Mouse (Mus musculus): ENCODE measurements at regions not wholly inside any gene's neighbourhood (a gene's known extent, or its start where the extent isn't known, plus 50 kb on each side); places are given as distances from the start of the nearest gene placed in this dataset.

DNA sequence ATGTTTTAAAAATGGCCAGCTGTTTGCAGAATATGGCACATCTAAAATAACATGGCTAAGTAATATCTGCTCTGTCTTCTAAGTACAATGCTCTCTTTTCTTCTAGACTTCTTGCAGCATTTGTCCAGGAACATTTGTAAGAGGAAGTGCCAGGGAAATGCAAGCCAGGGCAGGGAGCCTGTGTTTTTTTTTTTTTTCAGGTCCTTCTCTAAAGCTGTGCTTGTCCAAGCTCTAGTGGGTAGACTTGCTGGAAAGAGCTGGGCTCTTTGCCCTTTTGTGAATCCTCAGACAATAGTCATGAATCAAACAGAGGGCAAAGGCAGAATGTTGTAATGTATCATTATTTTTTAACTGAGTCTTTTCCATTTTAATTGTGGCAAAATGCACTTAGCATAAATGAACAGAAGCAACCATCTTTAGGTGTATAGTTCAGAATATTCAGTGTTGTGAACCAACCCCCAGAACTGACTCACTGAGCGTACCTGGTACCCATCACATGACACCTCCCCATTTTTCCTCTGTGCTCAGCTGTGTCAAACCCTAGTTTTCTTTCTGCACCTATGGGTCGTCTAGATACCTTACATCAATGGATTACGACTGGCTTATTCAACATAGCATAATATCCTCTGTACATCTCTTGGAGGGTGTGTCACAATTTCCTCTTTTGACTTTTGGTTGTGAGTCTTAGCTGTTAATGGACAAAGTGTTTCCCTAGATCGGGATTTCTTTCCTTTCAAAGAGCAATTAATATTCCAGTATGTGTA is 160.5 kb upstream of the 4933402D24Rik start:
- 86% methylated on average over 4 of the region's 4 CpGs for WGBS
- no peak for ATAC-seq

DNA sequence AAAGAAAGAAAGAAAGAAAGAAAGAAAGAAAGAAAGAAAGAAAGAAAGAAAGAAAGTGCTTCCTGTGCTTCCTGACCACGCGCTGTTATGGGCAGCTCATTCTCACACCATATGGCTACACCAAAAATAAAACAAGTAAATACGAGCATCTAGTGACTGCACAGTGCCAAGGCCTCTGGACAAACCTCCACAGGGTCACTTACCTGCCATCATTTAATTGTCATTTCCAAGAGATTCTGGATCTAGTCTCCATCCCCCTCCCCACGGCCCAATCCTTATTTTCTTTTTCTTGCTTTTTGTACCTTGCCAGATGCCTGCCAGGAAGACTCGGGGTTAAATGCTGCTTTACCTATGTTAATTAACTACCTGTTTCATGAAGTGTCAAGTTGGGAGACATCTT is 159.8 kb upstream of the 4933402D24Rik start:
- 76% methylated on average over 5 of the region's 5 CpGs for WGBS
- ATAC-seq, result no peak
- H3K27ac ChIP-seq (ENCODE audit: low read length), result no peak overlapping the region
- no peaks in the 10 kb centered on the region for H3K36me3 ChIP-seq (ENCODE audit: control insufficient read depth, insufficient read depth)
- H3K9ac ChIP-seq (replicated peaks; ENCODE audit: low read depth, low read length), result no peak overlapping the region
- H3K9me3 ChIP-seq (ENCODE audit: control insufficient read depth, low read length), result no peaks in the 10 kb centered on the region
- H3K4me3 ChIP-seq (replicated peaks; ENCODE audit: low read length), result no peak overlapping the region
- H3K27me3 ChIP-seq (replicated peaks; ENCODE audit: control insufficient read depth, insufficient read depth, low read length), result no peaks in the 10 kb centered on the region
- no peaks in the 10 kb centered on the region for H3K4me1 ChIP-seq (replicated peaks; ENCODE audit: control insufficient read depth, insufficient read depth, low read length)
- no peak overlapping the region for H3K4me2 ChIP-seq (ENCODE audit: low read length)

More for the DNA sequence above, 160.5 kb upstream of the 4933402D24Rik start:
- no peak overlapping the region for H3K9ac ChIP-seq (replicated peaks; ENCODE audit: low read depth, low read length)
- H3K4me2 ChIP-seq (ENCODE audit: low read length), result no peak overlapping the region
- H3K4me3 ChIP-seq (replicated peaks; ENCODE audit: low read length), result no peak overlapping the region
- H3K4me1 ChIP-seq (replicated peaks; ENCODE audit: control insufficient read depth, insufficient read depth, low read length), result no peaks in the 10 kb centered on the region
- H3K27me3 ChIP-seq (replicated peaks; ENCODE audit: control insufficient read depth, insufficient read depth, low read length), result no peaks in the 10 kb centered on the region
- no peak overlapping the region for H3K27ac ChIP-seq (ENCODE audit: low read length)
- no peaks in the 10 kb centered on the region for H3K9me3 ChIP-seq (ENCODE audit: control insufficient read depth, low read length)
- H3K36me3 ChIP-seq (ENCODE audit: control insufficient read depth, insufficient read depth), result no peaks in the 10 kb centered on the region

DNA sequence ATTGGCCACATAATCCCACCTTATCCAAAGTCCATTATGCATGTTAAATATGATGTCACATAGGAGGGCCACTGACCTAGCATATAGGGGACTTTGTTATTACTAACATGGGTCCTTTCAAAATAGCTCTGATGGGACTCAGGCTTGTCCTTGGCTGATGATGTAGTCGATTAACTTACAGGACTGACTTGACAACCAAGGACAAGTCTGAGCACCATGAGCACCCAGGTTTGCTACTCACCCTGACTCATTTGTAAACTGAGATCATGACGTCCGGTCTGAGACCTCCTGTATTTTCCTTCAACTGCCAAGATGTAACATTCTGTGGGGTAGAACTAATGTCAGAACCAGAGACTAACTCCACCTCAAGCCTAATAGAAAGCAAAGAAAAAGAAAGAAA is 159.3 kb upstream of the 4933402D24Rik start:
- no peaks in the 10 kb centered on the region for H3K4me1 ChIP-seq (replicated peaks; ENCODE audit: control insufficient read depth, insufficient read depth, low read length)
- H3K4me3 ChIP-seq (replicated peaks; ENCODE audit: low read length), result no peak overlapping the region
- no peaks in the 10 kb centered on the region for H3K27me3 ChIP-seq (replicated peaks; ENCODE audit: control insufficient read depth, insufficient read depth, low read length)
- H3K9me3 ChIP-seq (ENCODE audit: control insufficient read depth, low read length), result no peaks in the 10 kb centered on the region
- H3K4me2 ChIP-seq (ENCODE audit: low read length), result no peak overlapping the region
- WGBS, result 90% methylated on average over 3 of the region's 3 CpGs
- H3K27ac ChIP-seq (ENCODE audit: low read length), result no peak overlapping the region
- H3K9ac ChIP-seq (replicated peaks; ENCODE audit: low read depth, low read length), result no peak overlapping the region
- no peaks in the 10 kb centered on the region for H3K36me3 ChIP-seq (ENCODE audit: control insufficient read depth, insufficient read depth)
- no peak for ATAC-seq

DNA sequence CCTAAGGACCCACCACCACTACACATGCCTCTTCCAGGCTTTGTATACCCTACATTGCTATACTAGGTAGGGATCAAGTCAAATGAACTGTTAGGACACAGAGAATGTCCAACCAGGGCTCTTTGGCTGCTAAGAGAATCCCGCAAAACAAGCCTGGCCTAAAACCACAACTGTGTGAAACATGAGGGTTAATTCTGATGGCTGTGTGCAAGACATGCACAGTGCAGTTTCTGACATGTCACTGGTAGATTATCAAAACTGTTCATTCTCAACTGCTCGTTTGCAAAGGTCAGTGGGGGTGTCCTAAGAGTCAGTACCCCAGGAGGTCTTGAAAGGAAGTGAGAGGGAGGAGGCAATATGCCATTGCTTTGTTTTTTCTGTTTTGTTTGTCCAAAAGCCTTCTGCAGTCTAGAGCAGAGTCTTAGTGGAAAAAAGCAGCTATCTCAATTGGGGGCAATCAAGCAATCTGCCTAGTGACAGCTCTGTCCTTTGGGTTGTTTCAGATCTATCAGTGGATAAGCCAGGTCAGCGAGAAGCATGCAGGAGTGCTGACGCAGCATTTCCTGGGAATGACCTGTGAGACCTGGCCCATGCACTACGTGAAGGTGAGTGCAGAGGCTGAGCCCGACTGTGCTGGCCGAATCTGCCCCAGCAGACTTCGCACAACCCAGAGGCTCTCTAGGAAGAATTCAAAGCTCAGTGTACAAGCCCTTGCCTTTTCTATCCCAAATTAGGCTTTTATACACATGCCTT is 151.3 kb upstream of the 4933402D24Rik start:
- Histone ChIP-seq H3K36me3 (ENCODE audit: control insufficient read depth, insufficient read depth) (no peaks in the 10 kb centered on the region), H3K9ac (replicated peaks; ENCODE audit: low read depth, low read length) (no peak overlapping the region), H3K27ac (ENCODE audit: low read length) (no peak overlapping the region), H3K4me3 (replicated peaks; ENCODE audit: low read length) (no peak overlapping the region), H3K27me3 (replicated peaks; ENCODE audit: control insufficient read depth, insufficient read depth, low read length) (no peaks in the 10 kb centered on the region), H3K4me2 (ENCODE audit: low read length) (no peak overlapping the region), H3K9me3 (ENCODE audit: control insufficient read depth, low read length) (no peaks in the 10 kb centered on the region), H3K4me1 (replicated peaks; ENCODE audit: control insufficient read depth, insufficient read depth, low read length) (no peaks in the 10 kb centered on the region)
- no peak for ATAC-seq
- WGBS, result 61% methylated on average over 8 of the region's 8 CpGs

DNA sequence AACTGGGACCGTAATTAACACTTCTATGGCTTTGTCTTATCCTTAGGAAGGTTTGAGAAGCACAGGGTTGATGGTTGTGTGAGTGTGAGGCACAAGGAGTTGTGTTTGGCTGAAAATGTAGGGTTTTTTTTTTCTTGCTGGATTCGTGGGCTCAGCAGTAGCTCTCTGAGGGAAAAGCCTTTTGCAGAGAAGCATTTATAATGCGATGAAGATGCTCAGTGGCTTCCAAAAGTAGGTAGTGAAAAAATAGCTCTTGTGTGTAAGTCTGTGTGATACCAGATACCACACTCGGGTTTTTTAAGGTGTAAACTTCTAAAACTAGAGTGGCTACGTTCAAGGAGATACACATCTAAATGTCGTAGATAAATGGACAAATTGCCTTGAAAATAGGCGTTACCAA is 149.1 kb upstream of the 4933402D24Rik start:
- no peaks in the 10 kb centered on the region for H3K9me3 ChIP-seq (ENCODE audit: control insufficient read depth, low read length)
- H3K4me1 ChIP-seq (replicated peaks; ENCODE audit: control insufficient read depth, insufficient read depth, low read length), result no peaks in the 10 kb centered on the region
- H3K36me3 ChIP-seq (ENCODE audit: control insufficient read depth, insufficient read depth), result no peaks in the 10 kb centered on the region
- ATAC-seq, result no peak
- H3K4me3 ChIP-seq (replicated peaks; ENCODE audit: low read length), result no peak overlapping the region
- H3K27ac ChIP-seq (ENCODE audit: low read length), result no peak overlapping the region
- no peak overlapping the region for H3K9ac ChIP-seq (replicated peaks; ENCODE audit: low read depth, low read length)
- no peaks in the 10 kb centered on the region for H3K27me3 ChIP-seq (replicated peaks; ENCODE audit: control insufficient read depth, insufficient read depth, low read length)
- WGBS, result 78% methylated on average over 7 of the region's 7 CpGs
- H3K4me2 ChIP-seq (ENCODE audit: low read length), result no peak overlapping the region

DNA sequence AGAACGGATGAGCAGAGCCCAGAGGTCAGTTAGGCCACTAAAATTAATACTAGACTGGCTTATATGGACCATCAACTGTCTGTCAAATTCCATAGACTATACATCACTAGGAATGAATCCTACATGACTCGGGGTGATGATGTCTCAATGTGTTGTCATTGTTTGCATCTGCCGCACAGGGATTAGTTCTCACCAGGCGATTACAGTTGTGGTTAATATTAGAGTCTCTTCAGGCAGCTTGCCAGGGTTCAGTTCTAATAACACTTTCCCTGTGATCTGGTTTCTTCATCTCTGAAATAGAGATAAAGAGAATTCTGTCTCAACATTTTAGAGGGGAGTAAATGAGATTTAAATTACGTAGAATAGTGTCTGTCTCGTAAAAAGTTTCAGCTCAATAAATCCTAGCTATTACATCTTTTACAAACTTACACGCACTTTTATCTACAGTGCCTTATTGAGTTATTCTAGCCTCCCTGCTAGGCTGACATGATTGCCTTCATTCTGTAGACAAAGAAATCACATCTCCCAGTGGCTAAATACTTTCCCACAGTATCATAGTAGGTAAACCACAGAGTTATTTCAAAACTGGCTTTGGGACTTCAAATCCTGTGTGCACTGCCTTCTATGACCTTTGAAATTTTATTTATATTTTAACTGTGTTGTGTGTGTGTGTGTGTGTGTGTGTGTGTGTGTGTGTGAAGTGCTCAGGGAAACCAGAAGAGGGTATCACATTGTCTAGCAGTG is 148.0 kb upstream of the 4933402D24Rik start:
- H3K9me3 ChIP-seq (ENCODE audit: control insufficient read depth, low read length), result no peaks in the 10 kb centered on the region
- H3K27ac ChIP-seq (ENCODE audit: low read length), result no peak overlapping the region
- H3K4me2 ChIP-seq (ENCODE audit: low read length), result no peak overlapping the region
- H3K4me3 ChIP-seq (replicated peaks; ENCODE audit: low read length), result no peak overlapping the region
- no peaks in the 10 kb centered on the region for H3K36me3 ChIP-seq (ENCODE audit: control insufficient read depth, insufficient read depth)
- whole genome bisulfite sequencing, result 72% methylated on average over 7 of the region's 7 CpGs
- H3K4me1 ChIP-seq (replicated peaks; ENCODE audit: control insufficient read depth, insufficient read depth, low read length), result no peaks in the 10 kb centered on the region
- no peak for ATAC-seq
- no peaks in the 10 kb centered on the region for H3K27me3 ChIP-seq (replicated peaks; ENCODE audit: control insufficient read depth, insufficient read depth, low read length)
- H3K9ac ChIP-seq (replicated peaks; ENCODE audit: low read depth, low read length), result no peak overlapping the region

DNA sequence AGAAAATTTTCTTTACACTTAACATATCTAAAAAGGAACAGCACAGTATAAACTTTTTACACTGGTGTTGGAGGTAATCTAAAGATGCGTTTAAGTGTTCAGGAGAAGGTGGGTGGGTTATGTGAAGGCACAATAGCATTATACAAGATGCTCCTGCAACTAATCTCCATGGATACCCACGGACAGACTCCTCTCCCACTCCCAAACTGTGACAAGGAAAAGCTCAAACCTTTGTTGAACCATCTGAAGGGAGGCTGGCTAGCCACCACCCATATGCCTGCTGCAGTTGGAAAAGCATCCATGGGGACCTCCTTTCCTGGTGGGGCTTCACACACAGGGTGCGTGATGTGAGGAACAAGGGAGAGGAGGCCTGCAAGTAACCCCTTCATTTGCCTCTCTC is 141.7 kb upstream of the 4933402D24Rik start:
- WGBS, result 76% methylated on average over 3 of the region's 3 CpGs
- Histone ChIP-seq H3K36me3 (ENCODE audit: control insufficient read depth, insufficient read depth) (no peaks in the 10 kb centered on the region), H3K9ac (replicated peaks; ENCODE audit: low read depth, low read length) (no peak overlapping the region), H3K27me3 (replicated peaks; ENCODE audit: control insufficient read depth, insufficient read depth, low read length) (no peaks in the 10 kb centered on the region), H3K27ac (ENCODE audit: low read length) (no peak overlapping the region), H3K4me1 (replicated peaks; ENCODE audit: control insufficient read depth, insufficient read depth, low read length) (no peaks in the 10 kb centered on the region), H3K4me2 (ENCODE audit: low read length) (no peak overlapping the region), H3K4me3 (replicated peaks; ENCODE audit: low read length) (no peak overlapping the region), H3K9me3 (ENCODE audit: control insufficient read depth, low read length) (no peaks in the 10 kb centered on the region)
- ATAC-seq, result no peak

DNA sequence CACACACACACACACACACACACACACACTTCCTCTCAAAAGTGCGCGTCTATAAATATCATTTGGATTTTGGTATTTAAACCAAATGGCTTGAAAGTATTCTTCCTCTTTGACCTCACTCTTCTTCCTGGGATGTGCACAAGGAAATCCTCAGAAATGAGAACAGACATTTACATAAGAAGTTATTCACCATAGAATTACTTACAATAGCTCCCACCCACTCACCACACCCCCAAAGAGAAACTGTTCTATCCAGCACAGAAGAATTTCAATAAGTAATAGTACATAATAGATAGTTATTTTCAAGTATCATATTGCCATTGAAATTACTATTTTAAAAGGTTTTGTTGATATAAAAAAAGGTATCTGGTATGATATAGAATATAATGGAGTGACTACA is 140.1 kb upstream of the 4933402D24Rik start:
- Histone ChIP-seq H3K4me3 (replicated peaks; ENCODE audit: low read length) (no peak overlapping the region), H3K9me3 (ENCODE audit: control insufficient read depth, low read length) (no peaks in the 10 kb centered on the region), H3K27ac (ENCODE audit: low read length) (no peak overlapping the region), H3K27me3 (replicated peaks; ENCODE audit: control insufficient read depth, insufficient read depth, low read length) (no peaks in the 10 kb centered on the region), H3K4me2 (ENCODE audit: low read length) (no peak overlapping the region), H3K9ac (replicated peaks; ENCODE audit: low read depth, low read length) (no peak overlapping the region), H3K4me1 (replicated peaks; ENCODE audit: control insufficient read depth, insufficient read depth, low read length) (no peaks in the 10 kb centered on the region), H3K36me3 (ENCODE audit: control insufficient read depth, insufficient read depth) (no peaks in the 10 kb centered on the region)
- 100% methylated on average over 2 of the region's 2 CpGs for WGBS
- ATAC-seq, result no peak

DNA sequence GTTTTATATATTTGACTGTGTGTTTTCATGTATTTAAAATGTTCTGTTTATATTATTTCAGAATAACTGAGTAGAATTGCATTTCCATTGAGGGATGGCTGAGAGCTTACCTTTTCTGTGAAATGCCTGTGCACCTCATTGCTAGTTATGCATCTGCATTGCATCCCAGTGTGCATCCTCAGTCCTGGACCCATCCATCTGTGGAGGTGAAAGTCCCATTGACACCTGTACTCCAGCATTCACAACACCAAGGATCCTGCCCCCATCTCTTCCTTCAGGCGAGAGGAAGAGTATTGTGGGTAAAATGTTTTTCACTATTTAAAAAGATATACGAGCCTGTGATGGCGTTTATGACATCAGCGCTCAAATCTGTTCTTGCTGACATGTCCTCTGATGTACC is 134.6 kb upstream of the 4933402D24Rik start:
- no peak overlapping the region for H3K4me3 ChIP-seq (replicated peaks; ENCODE audit: low read length)
- no peak overlapping the region for H3K27ac ChIP-seq (ENCODE audit: low read length)
- ATAC-seq, result no peak
- no peak overlapping the region for H3K9ac ChIP-seq (replicated peaks; ENCODE audit: low read depth, low read length)
- no peaks in the 10 kb centered on the region for H3K9me3 ChIP-seq (ENCODE audit: control insufficient read depth, low read length)
- H3K27me3 ChIP-seq (replicated peaks; ENCODE audit: control insufficient read depth, insufficient read depth, low read length), result no peaks in the 10 kb centered on the region
- WGBS, result 96% methylated on average over 4 of the region's 4 CpGs
- H3K36me3 ChIP-seq (ENCODE audit: control insufficient read depth, insufficient read depth), result no peaks in the 10 kb centered on the region
- no peak overlapping the region for H3K4me2 ChIP-seq (ENCODE audit: low read length)
- H3K4me1 ChIP-seq (replicated peaks; ENCODE audit: control insufficient read depth, insufficient read depth, low read length), result peaks cover 15% of the 10 kb centered on the region
